Mouse (Mus musculus): ENCODE measurements around the gene Cdk5r1.

Cdk5r1 gene

DNA sequence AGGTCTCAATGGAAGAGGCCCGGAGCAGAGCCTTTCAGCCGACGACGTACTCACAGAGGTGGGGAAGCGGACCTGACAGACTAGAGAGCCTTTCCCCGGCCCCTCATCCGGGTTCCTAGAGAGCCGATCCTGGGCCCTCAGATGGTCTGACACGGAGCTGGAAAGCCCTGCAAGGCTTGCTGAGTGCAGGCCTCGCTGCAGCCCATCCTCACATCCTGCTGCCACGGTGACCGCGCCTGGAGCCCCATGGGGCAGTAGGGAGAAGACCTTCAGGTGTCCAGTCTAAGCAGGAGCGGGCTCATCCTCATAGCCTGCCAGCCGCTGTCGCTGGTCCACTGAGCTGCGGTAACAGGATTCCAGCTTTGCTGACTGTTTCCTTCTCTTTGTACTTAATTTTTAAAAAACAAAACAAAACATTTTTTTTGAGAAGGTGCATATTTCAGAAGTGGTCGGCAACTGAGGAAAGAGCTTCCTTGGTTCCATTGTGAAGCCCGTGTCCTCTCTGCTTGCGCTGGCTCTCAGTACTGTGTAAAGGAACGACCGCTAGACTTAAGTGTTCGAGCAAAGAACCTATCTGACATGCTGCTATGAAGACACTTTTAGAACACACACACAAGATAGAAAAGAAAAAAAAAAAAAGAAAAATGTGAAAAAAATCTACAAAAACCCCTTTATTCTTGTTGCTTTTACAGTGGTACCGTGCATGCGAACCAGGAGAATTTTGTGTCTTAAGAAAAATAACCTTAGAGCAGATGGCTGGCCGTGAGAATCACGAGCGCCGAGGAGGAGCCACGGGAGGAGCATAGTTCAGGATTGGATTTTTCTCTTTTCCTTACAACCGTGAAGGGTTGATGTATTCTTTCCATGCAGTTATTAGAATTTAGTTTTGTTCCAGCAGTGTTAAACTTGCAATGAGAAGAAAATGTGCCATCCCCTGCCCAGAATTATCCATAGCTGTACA is 3.4 kb downstream of the Cdk5r1 start:
- in situ Hi-C loops (cut with MboI): no loop called here

DNA sequence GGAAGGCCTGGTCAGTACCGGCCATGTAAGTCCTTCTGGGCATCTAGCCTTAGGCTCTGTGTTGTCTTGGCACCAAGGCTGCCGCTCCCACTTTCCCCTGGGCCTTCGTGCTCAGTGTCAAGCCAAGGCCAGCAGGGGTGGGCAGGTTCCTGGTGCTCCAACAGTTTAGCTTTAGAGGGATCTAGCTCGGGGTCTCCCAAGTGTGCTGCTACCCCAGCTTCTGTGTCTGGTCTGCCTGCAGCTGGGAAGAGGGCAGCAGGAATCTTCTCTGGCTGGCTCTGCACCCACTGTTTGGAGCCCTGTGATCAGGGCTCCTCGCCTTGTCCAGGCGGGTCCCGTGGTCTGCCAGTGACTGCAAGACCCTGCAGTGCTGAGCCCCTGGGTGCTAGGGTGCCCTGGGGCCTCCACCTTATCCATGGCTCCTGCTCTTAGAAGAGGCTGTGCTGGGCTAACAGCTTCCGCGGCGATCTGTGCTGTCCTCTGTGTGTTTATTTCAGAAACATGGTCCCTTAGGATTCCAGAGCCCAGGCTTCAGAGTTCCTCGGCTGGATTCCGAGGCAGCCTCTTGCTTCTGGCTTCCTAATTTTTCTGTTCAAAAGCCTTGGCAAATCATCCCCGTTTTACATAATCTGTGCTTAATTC is 4.7 kb downstream of the Cdk5r1 start:
- in situ Hi-C loops (cut with MboI): no loop called here

DNA sequence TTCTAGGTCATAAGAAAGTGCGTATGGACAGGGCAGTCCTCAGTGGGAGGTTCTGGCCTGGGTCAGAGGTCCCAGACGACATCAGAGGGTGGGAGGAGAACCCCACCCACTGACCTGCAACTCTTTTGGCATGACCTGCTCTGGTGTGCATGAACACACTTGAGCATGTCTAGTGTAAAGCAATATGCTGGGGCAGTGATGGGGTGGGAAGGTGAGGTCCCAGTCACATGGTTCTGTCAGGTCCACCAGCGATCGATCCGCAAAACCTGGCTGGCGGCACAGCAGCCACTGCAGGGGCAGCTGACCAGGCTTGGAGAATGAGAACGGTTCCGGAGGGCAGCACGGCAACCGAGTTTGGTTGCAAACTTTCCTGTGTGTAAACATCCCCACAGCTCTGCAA is 5.5 kb downstream of the Cdk5r1 start:
- in situ Hi-C loops (cut with MboI): no loop called here

DNA sequence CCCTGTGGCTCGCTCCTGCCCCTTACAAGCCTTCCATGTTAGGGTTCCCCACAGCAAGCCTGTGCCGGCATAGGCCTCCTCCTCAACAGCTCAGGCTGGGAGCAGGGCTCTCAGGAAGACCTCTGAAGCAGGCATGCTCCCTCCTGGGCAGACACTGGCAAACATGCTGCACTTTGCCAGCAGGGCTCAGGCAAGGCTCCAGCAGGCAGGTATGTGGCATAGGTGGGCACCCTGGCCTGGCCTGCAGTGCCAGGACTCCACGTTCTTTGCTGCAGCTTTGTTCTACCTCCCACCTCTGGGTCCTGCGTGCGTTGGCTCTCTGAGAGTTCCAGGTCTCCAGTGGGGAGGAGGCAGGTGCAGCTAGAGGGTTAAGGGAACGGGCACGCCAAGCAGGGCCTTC is 6.1 kb downstream of the Cdk5r1 start:
- in situ Hi-C loops (cut with MboI): no loop called here

DNA sequence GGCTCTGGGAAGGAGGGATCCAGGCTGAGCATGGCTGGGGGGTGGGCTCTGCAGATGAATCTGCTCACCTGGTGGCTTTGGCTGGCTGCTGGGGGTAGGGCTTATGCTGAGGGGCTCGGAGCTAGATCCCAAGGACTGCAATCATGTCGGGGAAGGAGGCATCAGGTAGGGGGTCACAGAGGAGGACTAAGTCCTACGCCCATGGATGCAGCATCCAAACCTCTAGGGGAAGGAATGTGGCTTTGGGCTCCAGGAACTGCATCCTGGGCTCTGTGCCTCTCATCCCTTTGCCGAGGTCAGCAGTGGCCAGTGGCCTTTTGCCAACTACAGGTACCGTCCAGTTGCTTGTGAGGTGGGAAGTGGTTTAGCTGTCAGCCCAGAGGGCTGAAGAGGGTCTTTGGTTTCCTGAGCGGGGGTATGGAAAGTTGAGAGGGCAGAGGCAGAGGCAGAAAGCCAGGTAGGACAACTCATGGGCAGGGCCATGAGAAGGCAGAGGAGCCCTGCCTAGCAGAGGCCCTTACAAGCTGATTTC is 6.8 kb downstream of the Cdk5r1 start:
- in situ Hi-C loops (cut with MboI): no loop called here

DNA sequence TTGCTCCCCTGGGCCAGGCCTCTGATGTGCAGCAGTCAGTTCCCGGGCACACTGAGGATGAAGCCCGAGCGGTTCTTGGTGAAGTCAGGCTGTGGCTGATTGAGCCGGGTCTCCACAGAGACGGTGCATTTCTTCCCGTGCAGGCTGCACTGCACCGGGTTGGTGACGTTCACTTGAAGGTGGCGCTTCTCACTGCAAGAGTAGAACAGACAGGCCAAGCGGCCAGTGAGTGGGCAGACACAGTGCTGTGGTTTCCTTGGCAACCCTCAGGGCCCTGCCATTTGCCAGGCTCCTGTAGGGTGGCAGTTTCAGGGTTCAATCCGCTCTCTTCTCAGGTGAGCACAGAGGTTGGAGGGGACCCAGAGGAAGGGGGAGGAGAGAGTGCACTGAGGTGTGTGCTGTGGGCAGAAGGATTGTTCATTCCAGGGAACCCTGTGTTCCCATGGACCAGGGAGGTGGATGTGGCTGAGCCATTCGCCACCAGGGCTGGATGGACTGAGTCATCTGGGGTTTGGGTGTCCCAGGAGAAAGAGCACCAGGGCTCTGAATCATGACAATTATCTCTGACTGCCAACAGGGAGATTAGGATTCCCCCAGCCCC is 7.5 kb downstream of the Cdk5r1 start:
- in situ Hi-C loops (cut with MboI): no loop called here

DNA sequence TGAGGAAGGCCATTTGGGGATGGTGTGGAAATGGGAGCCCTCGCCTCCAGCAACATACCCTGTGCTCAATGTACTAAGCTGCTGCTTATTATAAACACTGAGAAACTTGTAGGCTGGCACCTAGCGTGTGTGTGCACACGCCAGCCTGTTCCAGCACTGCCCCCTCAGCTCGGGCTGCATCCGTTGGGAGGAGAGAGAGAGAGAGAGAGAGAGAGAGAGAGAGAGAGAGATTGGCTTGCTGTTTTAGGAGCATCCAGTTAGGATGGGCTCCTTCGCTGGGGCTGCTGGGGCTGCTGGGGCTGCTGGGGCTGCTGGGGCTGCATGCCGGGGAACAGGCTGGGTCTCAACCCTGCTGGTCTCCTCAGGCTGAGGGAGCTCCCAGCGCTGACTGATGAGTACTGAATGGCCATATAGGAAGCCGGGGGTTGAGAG is 8.3 kb downstream of the Cdk5r1 start:
- in situ Hi-C loops (cut with MboI): no loop called here

DNA sequence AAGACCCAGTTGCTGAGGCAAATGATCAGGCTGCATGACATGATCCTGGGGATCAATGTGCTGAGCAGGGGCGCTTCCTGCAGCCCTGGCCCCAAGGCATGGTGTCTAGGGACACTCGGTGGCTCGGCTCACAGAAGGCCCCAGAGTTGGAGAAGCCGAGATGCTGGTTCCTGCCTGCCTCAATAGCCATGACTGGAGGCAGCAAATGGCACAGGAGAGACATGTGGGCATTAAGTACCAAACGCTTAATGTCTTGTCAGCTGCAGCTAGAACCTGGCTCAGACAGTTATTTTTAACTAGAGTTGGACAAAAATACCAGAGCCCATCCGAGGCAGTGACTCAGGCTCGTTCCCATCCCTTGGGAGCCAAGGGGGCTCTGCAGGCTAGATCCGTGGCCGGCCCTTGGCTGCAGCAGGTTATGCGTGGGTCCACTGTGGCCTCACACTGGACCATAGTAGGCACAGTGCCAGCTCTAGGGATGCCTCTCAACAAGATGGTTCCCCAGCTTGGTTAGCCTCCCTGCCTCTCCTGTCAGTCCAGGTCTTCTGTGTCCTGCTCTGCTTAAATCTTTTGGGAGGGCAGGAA is 8.9 kb downstream of the Cdk5r1 start:
- in situ Hi-C loops (cut with MboI): no loop called here

DNA sequence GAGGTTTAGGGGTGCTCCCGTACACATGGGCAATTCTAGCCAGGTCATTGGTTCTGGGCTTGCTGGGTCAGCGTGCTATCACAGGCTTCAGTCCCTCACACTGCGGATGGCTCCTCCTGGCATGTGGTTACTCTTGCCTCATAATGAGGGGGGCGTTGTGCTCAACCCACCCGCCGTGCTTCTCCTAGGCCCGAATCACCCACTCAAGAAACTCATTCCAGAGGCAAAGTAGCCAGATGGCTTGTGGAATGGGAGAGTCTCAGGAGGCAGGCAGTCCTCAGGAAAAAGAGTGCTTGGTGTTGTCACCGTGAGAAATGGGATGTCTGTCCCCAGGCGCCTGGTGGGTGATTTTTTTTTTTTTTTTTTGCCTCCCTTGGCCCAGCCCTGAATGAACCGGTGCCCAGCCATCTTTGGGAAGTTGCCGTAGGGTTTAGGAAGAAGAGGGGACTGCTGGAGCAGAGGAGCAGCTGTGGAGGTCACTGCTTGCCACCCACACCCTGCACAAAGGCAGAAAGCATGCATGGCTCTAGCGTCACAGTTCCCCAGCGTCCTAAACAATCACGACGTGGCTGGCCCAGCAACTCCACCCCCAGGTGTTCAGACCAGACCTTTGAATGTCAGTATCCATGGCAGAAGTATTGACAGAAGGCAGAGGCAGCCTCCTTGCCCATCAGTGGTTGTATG is 11.2 kb downstream of the Cdk5r1 start:
- in situ Hi-C loops (cut with MboI): no loop called here

DNA sequence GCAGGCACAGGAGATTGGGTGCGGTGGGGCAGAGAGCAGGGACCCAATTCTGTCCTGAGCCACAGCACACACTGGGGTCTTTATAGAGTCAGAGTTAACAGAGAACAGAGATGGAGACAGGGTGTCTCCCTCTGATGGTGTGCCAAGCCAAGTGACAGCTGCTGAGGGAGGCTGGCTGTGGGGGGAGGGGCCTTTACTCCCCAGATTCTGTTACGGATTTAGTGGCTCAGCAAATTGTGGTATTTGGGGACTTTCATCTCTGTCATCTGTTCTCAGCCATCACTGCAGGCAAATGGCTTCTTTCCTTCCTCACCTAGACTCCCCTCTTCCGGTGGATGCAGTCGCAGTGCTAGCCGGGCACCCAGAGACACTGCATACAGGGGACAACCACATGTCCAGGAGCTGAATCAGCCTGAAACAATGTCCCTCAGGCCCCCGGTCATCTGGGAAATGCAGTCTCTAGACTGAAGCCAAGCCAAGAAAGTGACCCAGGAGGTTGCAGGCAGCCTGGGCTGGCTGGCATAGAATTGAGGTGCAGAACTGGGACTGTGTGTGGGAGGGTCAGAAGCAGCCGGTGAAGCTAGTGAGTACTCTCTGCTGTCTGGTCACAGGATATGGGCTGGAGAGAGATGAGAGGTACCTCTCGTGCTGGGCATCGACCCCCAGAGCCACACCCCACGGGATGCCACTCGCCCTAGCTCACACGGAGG is 12.5 kb downstream of the Cdk5r1 start:
- in situ Hi-C loops (cut with MboI): no loop called here

DNA sequence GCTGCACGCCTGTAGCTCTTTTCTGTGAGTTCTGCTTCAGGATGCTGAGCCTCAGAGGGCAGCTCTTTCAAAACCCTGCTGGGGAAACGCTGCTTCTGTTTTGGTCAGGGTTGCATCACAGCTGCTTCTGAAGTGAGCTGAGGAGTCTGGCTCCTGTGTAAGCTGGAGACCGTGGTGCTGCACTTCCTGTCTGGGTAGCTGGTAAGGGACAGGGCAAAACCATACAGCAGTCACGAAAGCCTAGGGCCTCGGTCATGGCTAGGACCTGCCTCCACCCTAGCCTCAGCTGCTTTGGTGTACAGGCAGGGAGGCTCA is 13.0 kb downstream of the Cdk5r1 start:
- in situ Hi-C loops (cut with MboI): no loop called here

DNA sequence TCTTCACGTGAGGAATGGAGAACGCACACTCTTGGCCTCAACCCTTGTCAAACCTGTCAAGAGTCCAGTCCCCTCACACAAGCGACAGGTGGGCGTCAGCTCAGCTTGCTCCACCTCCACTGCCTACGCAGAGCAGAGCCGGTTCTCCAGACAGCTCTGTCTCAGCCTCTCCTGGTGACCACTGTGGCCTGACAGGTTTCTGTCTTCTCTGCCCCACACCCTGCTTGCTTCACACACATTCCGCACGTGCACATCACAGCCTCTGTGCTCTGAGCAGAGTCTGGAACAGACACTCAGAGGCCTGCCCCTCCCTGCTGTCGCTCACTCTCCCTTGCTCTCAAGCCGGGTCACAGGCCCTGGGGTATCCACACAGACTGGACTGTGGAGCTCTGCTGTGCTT is 14.0 kb downstream of the Cdk5r1 start:
- in situ Hi-C loops (cut with MboI): no loop called here

DNA sequence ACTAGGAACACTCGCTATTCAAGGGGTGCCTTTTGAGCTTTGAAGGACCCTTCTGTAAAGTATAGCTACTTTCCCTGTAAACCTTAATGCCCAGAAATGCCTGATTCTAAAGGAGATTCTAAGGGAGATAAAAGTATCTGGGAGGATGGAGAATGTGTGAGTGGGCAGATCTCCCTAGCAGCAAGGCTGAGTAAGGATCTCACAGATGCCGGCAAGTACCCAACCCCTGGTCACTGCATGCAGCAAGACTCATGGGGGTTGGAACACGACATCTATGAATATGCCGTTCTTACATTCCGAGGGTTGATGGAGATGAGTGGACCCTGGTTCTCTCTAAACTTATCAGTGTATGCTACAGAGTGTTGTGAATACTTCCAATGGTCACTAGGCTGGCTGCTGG is 16.4 kb downstream of the Cdk5r1 start:
- in situ Hi-C loops (cut with MboI): no loop called here

DNA sequence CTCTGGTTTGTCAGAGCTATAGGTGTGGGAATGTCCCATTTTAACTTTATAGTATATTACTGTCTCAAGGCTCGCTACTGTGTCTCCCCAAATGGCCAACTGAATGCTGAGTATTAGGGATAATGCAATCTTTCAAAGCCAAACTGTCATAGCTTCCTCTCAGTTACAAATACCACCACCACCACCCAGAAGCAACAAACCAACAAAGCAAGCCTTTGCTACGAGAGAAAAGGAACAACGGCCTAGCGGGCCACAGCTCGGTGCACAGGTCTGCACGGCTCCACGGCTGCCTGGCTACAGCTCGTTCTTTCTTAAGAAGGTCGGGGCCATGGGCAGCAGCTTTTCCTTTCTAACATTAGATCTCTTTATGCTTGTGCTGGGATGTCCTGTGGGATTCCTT is 18.0 kb downstream of the Cdk5r1 start:
- in situ Hi-C loops (cut with MboI): no loop called here

DNA sequence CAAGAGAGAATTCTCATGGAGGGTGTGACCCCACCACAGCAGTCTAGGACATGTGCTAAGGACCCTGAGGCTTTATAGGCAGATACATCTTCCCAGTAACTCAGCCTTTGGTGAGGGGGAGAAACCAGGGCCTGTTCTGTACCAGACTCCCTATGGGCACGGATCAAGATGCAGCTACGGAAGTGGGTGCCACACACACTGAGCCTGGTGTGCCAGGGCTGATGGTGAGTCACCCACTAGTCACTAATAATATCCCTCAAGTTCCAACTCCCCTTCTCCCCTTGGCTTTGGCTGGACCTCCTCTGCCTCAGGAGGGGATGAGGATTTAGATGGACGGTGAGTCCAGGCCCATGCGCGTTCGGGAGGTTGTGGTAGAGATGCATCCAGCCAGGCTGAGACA is 19.1 kb downstream of the Cdk5r1 start:
- in situ Hi-C loops (cut with MboI): no loop called here

DNA sequence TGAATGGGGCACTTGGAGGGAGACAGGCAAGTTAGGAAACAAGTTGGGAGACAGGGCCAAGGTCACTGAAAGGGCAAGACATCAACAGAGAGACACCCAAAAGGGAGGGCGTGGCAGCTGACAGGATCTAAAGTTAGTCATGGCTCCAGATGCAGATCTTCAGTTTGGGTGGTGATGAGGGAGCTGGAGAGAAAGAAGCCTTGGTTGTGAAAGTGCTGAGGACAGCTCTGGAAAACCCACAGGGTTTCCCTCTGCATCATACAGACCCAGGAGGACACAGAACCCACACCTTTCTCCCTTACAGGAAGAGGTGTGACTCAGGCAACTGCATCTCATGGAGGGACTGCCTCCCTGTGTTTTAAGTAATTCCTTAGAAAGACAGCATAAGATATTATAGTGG is 19.8 kb downstream of the Cdk5r1 start:
- in situ Hi-C loops (cut with MboI): no loop called here

DNA sequence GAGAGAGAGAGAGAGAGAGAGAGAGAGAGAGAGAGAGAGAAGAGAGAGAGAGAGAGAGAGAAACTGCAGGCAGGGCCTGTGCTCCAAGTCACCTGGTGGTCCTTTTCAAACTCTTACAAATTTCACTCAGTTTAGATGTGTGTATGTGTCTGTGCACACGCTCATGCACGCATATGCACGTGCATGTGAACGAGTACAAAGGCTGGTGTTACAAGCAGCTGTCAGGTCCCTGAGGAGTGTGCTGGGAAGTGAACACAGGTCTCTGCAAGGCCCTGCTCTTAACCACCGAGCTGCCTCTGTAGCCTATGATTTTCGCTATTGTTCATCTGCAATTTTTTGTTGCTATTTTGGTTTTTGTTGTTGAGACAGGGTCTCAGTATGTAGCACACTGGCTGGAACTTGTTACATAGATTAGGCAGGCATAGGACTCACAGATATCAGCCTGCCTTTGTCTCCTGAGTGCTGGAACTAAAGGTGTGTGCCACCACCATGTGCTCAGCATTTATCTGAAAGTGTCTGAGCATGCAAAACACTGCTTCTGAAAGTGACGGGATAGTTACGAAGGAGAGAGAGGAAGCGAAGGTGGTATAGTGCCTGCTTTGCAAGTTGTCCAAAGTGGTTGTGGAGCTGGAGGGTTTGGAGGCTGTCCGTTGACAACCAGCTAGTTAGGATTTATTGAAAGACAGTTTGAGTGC is 20.5 kb downstream of the Cdk5r1 start:
- in situ Hi-C loops (cut with MboI): no loop called here

DNA sequence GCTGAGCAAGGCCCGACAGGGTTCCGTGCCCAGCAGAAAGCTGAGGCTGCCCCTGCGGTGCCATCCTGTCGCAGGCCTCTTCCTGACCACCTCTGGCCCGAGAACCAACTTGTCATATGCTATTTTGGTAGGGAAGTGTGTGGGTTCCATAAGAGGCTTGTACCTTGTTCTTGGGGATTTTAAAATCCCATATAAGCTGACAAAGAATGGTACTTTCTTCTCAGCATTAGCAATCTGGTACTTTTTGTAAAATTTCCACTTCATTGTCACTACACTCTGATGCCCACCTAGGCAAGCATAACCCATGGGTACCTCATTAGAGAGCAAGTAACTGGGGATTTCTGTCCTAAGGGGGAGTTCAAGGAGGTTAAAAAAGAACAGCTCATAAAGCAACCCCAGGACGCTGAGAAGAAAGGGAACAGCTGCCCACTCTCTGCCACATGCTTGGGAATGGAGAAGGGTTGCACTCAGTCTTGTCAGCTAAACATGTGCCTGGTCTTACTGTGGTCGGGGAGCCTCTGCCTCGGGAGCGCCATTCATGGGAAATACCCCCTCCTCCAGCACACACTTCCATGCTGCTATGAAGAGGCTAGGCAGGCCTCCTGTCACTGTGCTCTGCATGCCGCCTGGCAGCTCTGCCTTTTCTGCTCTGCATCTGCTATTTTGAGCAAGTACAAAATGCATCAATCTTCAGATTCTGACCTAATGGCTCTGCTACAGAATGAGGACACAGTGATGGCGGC is 21.7 kb downstream of the Cdk5r1 start:
- in situ Hi-C loops (cut with MboI): no loop called here

DNA sequence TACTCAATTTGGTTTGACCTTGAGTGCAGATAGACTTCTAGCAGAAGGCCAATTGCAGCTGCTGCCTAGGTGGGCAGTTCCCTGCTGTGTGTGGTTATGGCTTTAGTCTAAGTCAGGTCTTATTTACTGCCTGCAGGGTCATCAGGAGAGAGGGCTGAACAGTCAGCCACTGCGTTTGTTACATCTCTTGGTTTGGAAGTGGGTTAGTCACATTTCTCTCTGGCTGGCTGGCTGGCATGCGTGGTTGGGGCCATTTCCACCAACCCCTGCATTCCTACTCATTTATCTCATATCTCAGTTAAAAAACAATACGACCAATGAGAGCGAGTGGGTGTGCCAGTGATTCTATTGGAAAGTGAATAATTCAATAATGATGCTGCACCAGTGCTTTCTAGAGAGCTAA is 22.7 kb downstream of the Cdk5r1 start:
- in situ Hi-C loops (cut with MboI): no loop called here

DNA sequence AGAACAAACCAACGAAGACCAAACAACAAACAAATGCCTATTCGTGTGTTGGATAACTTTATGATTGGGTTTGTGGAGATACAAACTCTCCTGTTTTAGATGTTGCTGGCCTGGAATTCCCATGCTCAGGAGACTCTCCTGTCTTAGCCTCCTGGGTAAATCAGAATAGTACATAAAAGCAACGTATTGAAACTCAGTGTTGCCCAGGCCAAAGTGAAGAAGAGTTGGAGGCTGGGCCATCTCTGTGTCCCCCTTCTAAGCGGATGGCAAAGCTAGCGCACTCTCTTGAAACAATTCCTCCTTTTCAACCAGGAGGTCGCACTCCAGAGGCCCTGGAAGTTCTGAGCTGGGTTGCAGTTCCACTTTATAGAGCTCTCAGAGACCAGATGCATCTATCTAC is 26.5 kb downstream of the Cdk5r1 start:
- in situ Hi-C loops (cut with MboI): no loop called here
